Mouse (Mus musculus): Measurements from ENCODE around the gene Hsd17b14. TPM values are rescaled to one million over a fixed set of nuclear protein-coding genes. Genes with fewer than 3 reads are reported as not detected.

Gene Hsd17b14
- total RNA-seq, 2 experiments from 2014 or later, result 0.41 TPM; not detected in 1

- ATAC-seq (replicated peaks; ENCODE audit: poor library complexity, severe bottlenecking), result peak; percentile 64
These were observed 7.2 kb downstream of the Hsd17b14 start for GRCm38 (mm10) chr7:45561624-45562520.

- ATAC-seq (replicated peaks; ENCODE audit: poor library complexity, severe bottlenecking), result no peak
These were observed 10.1 kb downstream of the Hsd17b14 start for GRCm38 (mm10) chr7:45564811-45565210.

- no peak for ATAC-seq (replicated peaks; ENCODE audit: poor library complexity, severe bottlenecking)
These were observed 10.8 kb downstream of the Hsd17b14 start for GRCm38 (mm10) chr7:45565446-45565845.

GRCm38 (mm10) chr7:45567112-45567779, 12.6 kb downstream of the Hsd17b14 start:
- no peak for ATAC-seq (replicated peaks; ENCODE audit: poor library complexity, severe bottlenecking)

- ATAC-seq (replicated peaks; ENCODE audit: poor library complexity, severe bottlenecking), result peak; percentile 80
These were observed 13.3 kb downstream of the Hsd17b14 start for GRCm38 (mm10) chr7:45567780-45568516.

- ATAC-seq (replicated peaks; ENCODE audit: poor library complexity, severe bottlenecking), result no peak
These were observed 14.1 kb downstream of the Hsd17b14 start for GRCm38 (mm10) chr7:45568601-45569473.

GRCm38 (mm10) chr7:45570103-45570741, 15.5 kb downstream of the Hsd17b14 start, which contains the start of gene Bcat2:
Gene Bcat2 (plus strand): TSS chr7:45570153.
- ATAC-seq (replicated peaks; ENCODE audit: poor library complexity, severe bottlenecking), result peak; percentile 73

- no peak for ATAC-seq (replicated peaks; ENCODE audit: poor library complexity, severe bottlenecking)
These were observed 17.3 kb downstream of the Hsd17b14 start for GRCm38 (mm10) chr7:45571966-45572365.

GRCm38 (mm10) chr7:45573954-45574353, 19.3 kb downstream of the Hsd17b14 start:
- ATAC-seq (replicated peaks; ENCODE audit: poor library complexity, severe bottlenecking), result no peak

- no peak for ATAC-seq (replicated peaks; ENCODE audit: poor library complexity, severe bottlenecking)
These were observed 20.0 kb downstream of the Hsd17b14 start for GRCm38 (mm10) chr7:45574472-45575379.

- no peak for ATAC-seq (replicated peaks; ENCODE audit: poor library complexity, severe bottlenecking)
These were observed 31.2 kb downstream of the Hsd17b14 start for GRCm38 (mm10) chr7:45585923-45586322.

GRCm38 (mm10) chr7:45587631-45588592, 33.2 kb downstream of the Hsd17b14 start:
- ATAC-seq (replicated peaks; ENCODE audit: poor library complexity, severe bottlenecking), result no peak

GRCm38 (mm10) chr7:45589173-45589572, 34.5 kb downstream of the Hsd17b14 start:
- peak; percentile 86 for ATAC-seq (replicated peaks; ENCODE audit: poor library complexity, severe bottlenecking)

- ATAC-seq (replicated peaks; ENCODE audit: poor library complexity, severe bottlenecking), result no peak
These were observed 35.2 kb downstream of the Hsd17b14 start for GRCm38 (mm10) chr7:45589898-45590297.

- ATAC-seq (replicated peaks; ENCODE audit: poor library complexity, severe bottlenecking), result no peak
These were observed 36.2 kb downstream of the Hsd17b14 start for GRCm38 (mm10) chr7:45590874-45591273.

GRCm38 (mm10) chr7:45591880-45592279, 37.2 kb downstream of the Hsd17b14 start:
- ATAC-seq (replicated peaks; ENCODE audit: poor library complexity, severe bottlenecking), result peak; percentile 13
